Mouse (Mus musculus) thymus, adult 2 months (tissue): ENCODE results near the gene Ehhadh.

Source experiments
- CTCF ChIP-seq: fragments of 200-500 bp; IDR thresholded peaks from 2 replicates; pipeline ENCODE4 v1.5.1; 2012; ENCODE audit warnings: mild to moderate bottlenecking, control low read depth, low read length, moderate library complexity, borderline replicate concordance; ENCODE audit not compliant: control insufficient read depth, poor library complexity, insufficient read depth; ENCODE audit errors: extremely low read depth
- POLR2A ChIP-seq: fragments of 200-500 bp; IDR thresholded peaks from 2 replicates; pipeline ENCODE4 v1.6.1; 2012; ENCODE audit warnings: mild to moderate bottlenecking, low read length, control low read depth, moderate library complexity; ENCODE audit not compliant: control insufficient read depth, poor library complexity, insufficient read depth; ENCODE audit errors: extremely low read depth

GRCm38 (mm10) chr16:21735638-21736037 lies 52.0 kb downstream of the Ehhadh start:
- TF ChIP-seq CTCF (no peak), POLR2A (no peak)
